Mouse (Mus musculus) cerebral cortex, adult 2 months (tissue): ENCODE data around the gene Lancl1.

ENCODE experiments used
- WGBS: fragments of 180-500 bp; shearing (Covaris S2); methylation state at CpG from one replicate; pipeline ENCODE4 v1.1.7; 2018; 5-methylcytosine and 5-hydroxymethylcytosine counted together

The Lancl1 gene

GRCm38 (mm10) chr1:67014205-67014604, 24.5 kb downstream of the Lancl1 start:
- 47% methylated on average over 2 of the region's 2 CpGs for WGBS

DNA sequence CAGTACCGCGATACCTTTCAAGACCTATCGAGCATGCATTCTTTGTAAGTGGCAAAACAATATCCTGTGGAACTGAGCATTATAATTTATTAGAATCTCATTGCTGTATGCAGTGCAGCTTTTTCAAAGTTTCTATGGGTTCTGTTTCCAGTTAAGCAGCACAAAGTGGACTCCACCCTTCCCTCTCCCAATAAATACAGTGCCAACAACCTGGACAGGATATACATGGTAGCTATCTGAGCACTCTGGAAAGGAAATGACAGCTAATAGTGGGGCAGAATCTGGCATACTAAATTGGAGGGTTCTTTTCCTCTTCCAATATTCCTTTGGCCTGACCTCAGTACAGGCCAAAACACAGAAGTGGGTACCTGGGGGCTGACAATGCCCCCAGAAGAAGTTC, 28.2 kb downstream of the Lancl1 start:
- 94% methylated on average over 3 of the region's 3 CpGs for WGBS

DNA sequence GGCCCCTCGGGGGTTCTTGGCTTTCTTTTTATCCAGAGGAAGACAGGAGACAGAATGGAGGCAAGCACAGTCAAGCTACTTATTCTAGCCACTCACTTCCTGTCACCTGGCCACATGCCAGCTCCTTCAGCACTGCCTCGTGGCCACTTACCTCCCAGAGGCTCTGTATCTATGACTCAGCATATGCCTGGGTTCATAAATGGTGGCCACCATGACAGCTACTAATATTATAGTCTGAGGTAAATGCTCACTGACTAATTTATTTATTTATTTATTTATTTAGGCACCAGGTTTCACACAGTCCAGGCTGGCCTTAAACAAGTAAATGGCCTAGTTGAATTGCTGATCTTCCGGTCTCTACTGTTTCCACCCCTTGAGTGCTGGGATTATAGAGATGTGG, 35.0 kb downstream of the Lancl1 start:
- WGBS, result 46% methylated on average over 3 of the region's 3 CpGs

GRCm38 (mm10) chr1:67002226-67002625, 36.4 kb downstream of the Lancl1 start:
- WGBS, result 87% methylated on average over 6 of the region's 6 CpGs

GRCm38 (mm10) chr1:67001367-67001766, 37.3 kb downstream of the Lancl1 start:
- 72% methylated on average over 1 of the region's 1 CpGs for WGBS

GRCm38 (mm10) chr1:67000484-67000883, 38.2 kb downstream of the Lancl1 start:
- WGBS, result 92% methylated on average over 3 of the region's 3 CpGs

DNA sequence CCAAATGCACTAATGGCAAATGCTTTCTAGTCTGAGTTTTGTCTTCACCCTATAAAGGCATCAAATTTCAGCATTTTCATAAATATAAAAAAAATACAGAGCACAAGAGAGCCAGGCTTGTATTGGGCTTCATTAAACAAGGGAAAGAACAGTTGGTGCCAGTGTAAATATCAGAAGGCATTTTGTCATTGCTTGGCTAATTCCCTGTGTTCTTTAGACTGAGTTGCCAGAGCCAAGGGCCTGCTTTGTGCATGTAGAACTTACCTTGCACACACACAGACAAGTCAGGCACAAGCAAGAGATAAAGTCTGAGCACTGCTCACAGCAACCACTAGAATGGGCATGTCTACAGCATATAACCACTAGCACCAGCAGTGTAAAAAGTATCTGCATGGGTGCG, 40.1 kb downstream of the Lancl1 start:
- WGBS, result 92% methylated on average over 1 of the region's 1 CpGs

DNA sequence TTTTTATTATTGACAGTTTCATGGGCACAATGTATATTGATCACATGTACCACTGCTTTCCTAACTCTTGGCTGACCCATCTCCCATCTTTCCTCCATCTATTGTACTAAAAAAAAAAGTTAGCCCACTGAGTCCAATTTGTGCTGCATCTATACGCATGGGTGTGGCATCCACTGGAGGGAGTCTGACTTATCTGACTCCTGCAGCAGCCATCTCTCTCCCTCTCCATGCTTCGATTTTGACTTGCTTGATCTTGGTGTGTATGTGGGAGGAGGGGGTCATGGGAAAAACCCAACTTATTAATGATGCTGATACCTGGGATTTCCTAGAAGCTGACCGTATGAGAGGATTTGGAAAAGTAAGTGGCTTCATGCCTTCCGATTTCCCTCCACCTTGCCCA, 40.5 kb downstream of the Lancl1 start:
- WGBS, result 97% methylated on average over 4 of the region's 4 CpGs

DNA sequence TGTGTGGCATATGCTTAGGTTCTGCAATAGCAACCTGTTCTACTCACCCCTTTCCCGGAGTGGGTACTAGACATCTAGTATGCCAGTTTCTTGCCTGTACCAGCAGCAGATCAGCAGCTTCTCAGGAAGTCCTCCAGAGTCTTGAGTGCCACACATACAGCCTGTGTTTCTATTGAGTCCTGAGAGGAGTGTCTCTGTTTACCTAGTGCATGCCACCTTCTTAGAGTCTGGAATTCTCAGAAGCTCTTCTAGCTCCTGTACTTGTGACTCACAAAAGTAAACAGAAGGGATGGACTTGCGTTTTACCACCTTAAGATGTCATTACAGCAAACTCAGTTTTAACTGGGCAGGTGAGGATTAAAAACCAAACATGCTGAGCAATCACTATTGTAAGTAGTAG, 41.9 kb downstream of the Lancl1 start:
- 91% methylated on average over 2 of the region's 2 CpGs for WGBS

DNA sequence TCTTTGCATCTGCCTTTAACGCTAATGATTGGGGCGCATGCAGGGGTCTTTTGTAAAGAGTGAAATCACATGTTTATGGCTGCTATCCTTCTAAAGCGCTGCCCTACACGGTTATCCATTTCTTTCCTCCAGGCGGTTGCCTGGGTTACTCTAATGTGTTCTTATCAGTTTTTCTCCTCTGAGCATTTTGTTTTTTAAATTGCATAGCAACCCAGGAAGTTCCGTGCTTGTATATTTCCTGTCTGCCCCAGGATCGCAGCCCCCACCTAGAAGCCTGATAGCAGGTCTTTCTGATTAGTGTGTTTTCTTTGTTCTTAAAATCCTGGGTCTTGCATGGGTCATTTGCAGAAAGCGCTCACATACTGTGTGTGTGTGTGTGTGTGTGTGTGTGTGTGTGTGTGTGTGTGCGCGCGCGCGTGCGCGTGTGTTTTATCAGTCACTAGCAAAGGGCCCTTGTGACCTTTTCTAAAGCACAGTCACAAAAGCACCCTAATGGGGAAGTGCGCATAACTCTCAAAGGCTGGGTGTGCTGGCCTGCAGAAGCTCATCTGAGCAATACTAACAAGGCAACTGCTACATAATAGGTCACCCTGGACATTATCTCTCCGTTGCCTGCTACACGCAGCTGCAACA, 51.0 kb downstream of the Lancl1 start:
- WGBS, result 69% methylated on average over 18 of the region's 18 CpGs

DNA sequence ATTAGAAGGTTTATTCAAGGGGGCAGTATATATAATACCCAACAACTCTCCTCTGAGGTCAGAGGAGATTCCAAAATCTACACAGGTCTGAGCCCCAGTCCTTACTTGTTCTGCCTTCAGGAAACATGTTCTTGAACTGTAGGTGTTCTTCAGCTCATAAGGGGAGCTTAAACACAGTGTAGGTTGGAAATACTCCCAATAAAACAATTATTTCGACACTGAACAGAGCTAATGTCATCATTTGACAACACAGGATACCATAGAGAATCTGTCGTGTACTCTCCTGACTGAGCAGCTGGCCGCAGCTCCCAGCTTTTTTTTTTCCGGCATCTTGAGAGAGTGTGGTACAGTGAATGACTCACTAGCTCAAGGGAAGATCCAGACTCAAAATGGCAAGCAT, 52.8 kb downstream of the Lancl1 start:
- WGBS, result 65% methylated on average over 4 of the region's 4 CpGs

DNA sequence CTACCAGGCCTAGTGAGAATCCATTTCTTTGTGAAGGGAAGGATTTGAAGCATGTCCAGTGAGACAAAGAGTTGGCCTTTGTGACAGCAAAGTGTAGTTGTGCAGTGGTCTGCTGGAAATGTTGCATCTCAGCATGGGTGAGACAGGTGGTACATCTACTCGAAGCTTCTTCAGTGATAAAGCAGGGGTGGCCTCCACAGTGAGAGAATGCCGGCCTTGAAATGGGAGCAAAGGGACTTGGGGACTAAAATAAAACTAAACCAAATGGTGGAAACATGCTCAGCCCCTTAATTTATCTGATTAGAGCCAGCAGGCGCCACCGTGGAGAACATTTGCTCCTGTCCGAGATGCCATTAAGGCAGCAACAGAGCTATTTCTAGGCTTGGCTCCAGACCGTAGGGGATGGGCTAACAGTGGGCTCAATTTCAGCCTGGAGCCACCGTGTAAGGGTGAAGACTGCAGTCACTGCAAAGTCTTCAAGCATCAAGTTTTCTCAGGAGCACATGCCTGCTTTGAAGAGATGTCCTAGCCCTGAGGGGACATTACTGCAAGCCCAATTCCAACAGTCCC, 53.5 kb downstream of the Lancl1 start:
- WGBS, result 70% methylated on average over 7 of the region's 7 CpGs

- 96% methylated on average over 1 of the region's 1 CpGs for WGBS
Measured at GRCm38 (mm10) chr1:66980129-66980528, 58.5 kb downstream of the Lancl1 start.

DNA sequence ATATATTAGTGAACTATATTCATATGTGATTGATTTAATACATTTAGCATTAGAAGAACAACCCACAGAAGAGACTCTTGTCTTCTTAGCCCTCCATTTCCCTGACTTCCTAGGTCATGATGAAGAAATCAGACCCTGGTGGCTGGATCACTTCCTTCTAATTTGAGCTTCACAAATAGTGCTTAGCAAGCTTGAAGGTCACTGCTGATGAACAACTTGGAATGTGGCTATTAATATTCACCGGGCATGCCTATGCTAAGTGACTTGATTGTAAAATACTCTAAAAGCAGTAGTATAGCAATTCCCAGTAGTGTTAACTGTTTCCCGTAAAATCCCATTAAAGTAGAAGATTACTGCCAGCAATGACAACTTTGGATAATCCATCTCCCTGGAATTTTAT, 63.2 kb downstream of the Lancl1 start:
- 93% methylated on average over 2 of the region's 2 CpGs for WGBS

- 51% methylated on average over 4 of the region's 4 CpGs for WGBS
Measured at GRCm38 (mm10) chr1:66964857-66965256, 73.8 kb downstream of the Lancl1 start.

DNA sequence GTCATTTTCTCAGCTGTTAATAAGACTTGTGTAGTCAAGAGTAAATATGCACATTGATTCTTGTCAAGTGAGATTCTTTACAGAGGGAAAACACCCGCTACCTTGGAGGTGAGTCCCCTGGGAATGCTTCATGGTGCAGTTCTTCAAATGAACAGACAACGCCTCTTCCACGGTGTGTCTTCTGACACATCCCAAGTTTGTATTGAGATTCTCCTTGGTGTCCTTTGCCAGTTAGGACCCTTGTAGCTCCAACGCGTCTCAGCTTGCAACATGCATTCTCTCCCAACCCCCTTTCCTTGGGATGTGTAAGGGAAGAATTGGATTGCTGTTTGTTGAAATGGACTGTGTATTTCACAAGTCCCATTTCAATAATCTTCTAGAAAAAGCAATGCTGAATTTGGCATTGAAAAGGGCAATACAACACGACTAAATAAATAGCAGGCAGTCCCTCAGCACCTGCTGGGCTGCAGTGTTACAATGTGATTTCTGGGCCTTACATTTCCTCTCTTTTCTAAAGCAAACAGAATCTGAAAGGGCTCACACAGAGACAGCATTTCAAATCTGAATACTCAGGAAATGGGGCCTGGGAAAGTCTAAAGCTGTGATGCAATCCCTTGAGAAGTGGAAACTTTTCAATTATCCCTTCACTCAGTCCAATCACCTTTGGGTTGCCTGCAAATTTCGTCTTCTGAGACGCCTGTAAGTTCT, 78.0 kb downstream of the Lancl1 start:
- 55% methylated on average over 8 of the region's 8 CpGs for WGBS

GRCm38 (mm10) chr1:66957361-66957760, 81.3 kb downstream of the Lancl1 start:
- 79% methylated on average over 3 of the region's 3 CpGs for WGBS

DNA sequence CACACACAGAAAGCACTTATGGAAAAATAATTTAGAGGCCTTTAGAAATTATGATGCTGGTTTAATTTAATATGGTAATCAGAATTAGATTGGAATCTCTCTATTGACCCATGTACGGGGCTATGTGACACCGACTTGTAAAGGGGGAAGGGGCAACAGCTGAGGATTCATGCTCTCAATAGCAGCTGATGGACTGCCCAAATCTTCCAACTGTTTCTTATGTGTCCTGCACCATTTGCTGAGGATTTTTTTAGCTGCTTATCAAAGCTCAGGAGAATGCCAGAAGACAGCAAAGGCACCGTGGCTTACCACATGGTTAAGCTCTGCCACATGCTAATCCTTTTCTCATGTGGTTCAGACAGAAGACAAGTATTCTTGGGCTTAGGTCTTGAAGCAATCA, 87.6 kb downstream of the Lancl1 start:
- WGBS, result 87% methylated on average over 3 of the region's 3 CpGs
